Mouse (Mus musculus): ENCODE data around the gene Sult5a1.

Gene Sult5a1

GRCm38 (mm10) chr8:123097786-123098584, 60.1 kb downstream of the Sult5a1 start:
- DNase-seq: peak; percentile 67

- DNase-seq: no peak
Observed at GRCm38 (mm10) chr8:123097216-123097615, 60.9 kb downstream of the Sult5a1 start.
